Comparison of ENCODE assay signal across 1 mouse cellular context in genomic region chr3:89163123-89163522, GRCm38 (mm10).
A peak's percentile ranks its signal among the peaks of the same experiment; 100 is the strongest.
TF ChIP-seq lines count a peak whose summit lies in the region.

No protein-coding gene starts in this region.

TF ChIP-seq in MEL, 35 proteins besides CTCF, POLR2A, EP300 and RAD21 (continued from another document):
- no peak for TF ChIP-seq NRF1 (IDR thresholded peaks at IDR 0.05; ENCODE audit: insufficient read depth, low read depth, low read length, poor library complexity, severe bottlenecking)
- peak; percentile 50; the same call in 1 of the 2 replicates for TF ChIP-seq JUND (IDR thresholded peaks at IDR 0.05; ENCODE audit: low read depth, low read length)
